Mouse (Mus musculus) stomach, embryonic 14.5 days (tissue): ENCODE data around the gene Bax. TPM values are rescaled to one million over a fixed set of nuclear protein-coding genes. Genes with fewer than 3 reads are reported as not detected.
A peak's percentile ranks its signal among the peaks of the same experiment; 100 is the strongest.

Experiments
- ATAC-seq: fragments of 200-750 bp; cut with Nextera tagmentation; 2 replicates; pipeline ENCODE4 v1.8.0; 2017; ENCODE audit warnings: low read depth, moderate TSS enrichment; ENCODE audit not compliant: insufficient number of reproducible peaks, insufficient read depth, low FRiP score
- H3K27ac ChIP-seq: fragments of 300-500 bp; sonication (generic); 2 replicates; pipeline ENCODE4 v1.5.1; 2014; ENCODE audit warnings: mild to moderate bottlenecking, low read length, moderate library complexity, mixed read lengths
- H3K27me3 ChIP-seq: fragments of 300-500 bp; sonication (generic); 2 replicates; pipeline ENCODE4 v1.6.1; 2014; ENCODE audit warnings: low read length, control low read depth, mixed read lengths; ENCODE audit not compliant: control insufficient read depth, insufficient read depth
- H3K36me3 ChIP-seq: fragments of 300-500 bp; sonication (generic); 2 replicates; pipeline ENCODE4 v1.6.1; 2014; ENCODE audit warnings: mild to moderate bottlenecking, control low read depth, low read length, moderate library complexity, mixed read lengths; ENCODE audit not compliant: control insufficient read depth, insufficient read depth
- H3K4me1 ChIP-seq: fragments of 300-500 bp; sonication (generic); 2 replicates; pipeline ENCODE4 v1.6.1; 2014; ENCODE audit warnings: low read length, control low read depth, mixed read lengths; ENCODE audit not compliant: control insufficient read depth, insufficient read depth
- H3K4me2 ChIP-seq: fragments of 300-500 bp; sonication (generic); replicated peaks from 2 replicates; pipeline ENCODE4 v1.6.1; 2014; ENCODE audit warnings: low read depth, low read length, control low read depth
- H3K4me3 ChIP-seq: fragments of 300-500 bp; sonication (generic); 2 replicates; pipeline ENCODE4 v1.5.1; 2014; ENCODE audit warnings: low read depth, low read length, control low read depth
- H3K9ac ChIP-seq: fragments of 300-500 bp; sonication (generic); replicated peaks from 2 replicates; pipeline ENCODE4 v1.6.1; 2014; ENCODE audit warnings: low read depth, mild to moderate bottlenecking, control low read depth, low read length, moderate library complexity, mixed read lengths
- H3K9me3 ChIP-seq: fragments of 300-500 bp; sonication (generic); 2 replicates; pipeline ENCODE4 v1.6.1; 2016; ENCODE audit warnings: low read depth, low read length, control low read depth; ENCODE audit not compliant: control insufficient read depth
- WGBS: fragments of 180-500 bp; shearing (Covaris S2); extraction: QIAGEN DNeasy Blood & Tissue Kit; methylation state at CpG from one replicate; pipeline ENCODE4 v1.1.7; 2014; 5-methylcytosine and 5-hydroxymethylcytosine counted together
- polyA plus RNA-seq: library from polyadenylated mRNA; unstranded; fragments of >200 nt; fragmentation: Nextera tagmentation; extraction: Ambion mirVana; gene quantifications from 2 replicates; pipeline ENCODE4 v1.2.1, GENCODE M21; 2014

Bax gene
- polyA plus RNA-seq, 1 experiment from 2014 or later = 67.1 TPM

GRCm38 (mm10) chr7:45498427-45498826 is 31.7 kb upstream of the Bax start:
- Histone ChIP-seq H3K27ac (no peak overlapping the region), H3K4me1 (no peaks in the 10 kb centered on the region), H3K9ac (no peak overlapping the region), H3K4me3 (no peak overlapping the region), H3K36me3 (peaks cover 69% of the 10 kb centered on the region), H3K4me2 (no peak overlapping the region), H3K27me3 (no peaks in the 10 kb centered on the region), H3K9me3 (no peaks in the 10 kb centered on the region)
- no peak for ATAC-seq
- WGBS = 95% methylated on average over 6 of the region's 6 CpGs

GRCm38 (mm10) chr7:45494548-45494947 is 27.9 kb upstream of the Bax start:
- ATAC-seq = no peak
- 86% methylated on average over 9 of the region's 9 CpGs for WGBS
- Histone ChIP-seq H3K9ac (no peak overlapping the region), H3K9me3 (no peaks in the 10 kb centered on the region), H3K4me2 (no peak overlapping the region), H3K27me3 (no peaks in the 10 kb centered on the region), H3K36me3 (peaks cover 65% of the 10 kb centered on the region), H3K4me1 (peaks cover 8% of the 10 kb centered on the region; the same call in 1 of the 2 replicates), H3K4me3 (no peak overlapping the region), H3K27ac (no peak overlapping the region)

GRCm38 (mm10) chr7:45492951-45493350 is 26.3 kb upstream of the Bax start:
- H3K9ac ChIP-seq = no peak overlapping the region
- no peaks in the 10 kb centered on the region for H3K27me3 ChIP-seq
- WGBS = 95% methylated on average over 5 of the region's 5 CpGs
- peaks cover 11% of the 10 kb centered on the region; the same call in 1 of the 2 replicates for H3K4me1 ChIP-seq
- H3K9me3 ChIP-seq = no peaks in the 10 kb centered on the region
- H3K27ac ChIP-seq = no peak overlapping the region
- ATAC-seq = no peak
- no peak overlapping the region for H3K4me2 ChIP-seq
- no peak overlapping the region for H3K4me3 ChIP-seq
- H3K36me3 ChIP-seq = peaks cover 56% of the 10 kb centered on the region

DNA sequence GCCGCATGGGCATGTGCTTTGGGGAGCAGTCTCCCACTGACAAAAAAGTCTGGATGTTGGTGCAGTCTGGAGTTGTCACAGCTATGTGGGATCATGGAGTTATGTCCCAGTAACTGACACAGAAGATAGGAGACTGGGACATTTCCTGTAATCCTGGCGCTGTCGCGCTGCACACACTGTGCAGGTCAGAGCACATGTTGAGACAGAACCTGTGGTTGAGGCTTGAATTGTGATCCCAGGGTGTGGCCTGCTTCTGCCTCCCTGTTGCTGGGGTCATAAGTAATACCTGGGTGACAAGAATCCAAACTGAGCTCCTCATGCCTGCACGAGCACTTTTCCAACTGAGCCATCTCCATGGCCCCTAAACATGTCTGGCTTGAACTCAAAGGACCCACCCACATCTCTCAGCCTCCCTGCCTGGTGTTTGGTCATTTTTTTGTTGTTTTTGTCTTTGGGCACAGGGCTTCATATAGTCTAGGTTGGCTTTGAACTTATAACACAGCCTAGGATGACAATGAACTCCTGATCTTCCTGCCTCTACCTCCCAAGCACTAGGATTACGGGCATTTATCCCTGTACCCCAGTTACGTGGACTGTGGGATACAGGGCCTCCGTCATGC is 25.6 kb upstream of the Bax start:
- peaks cover 51% of the 10 kb centered on the region for H3K36me3 ChIP-seq
- WGBS = 92% methylated on average over 8 of the region's 8 CpGs

DNA sequence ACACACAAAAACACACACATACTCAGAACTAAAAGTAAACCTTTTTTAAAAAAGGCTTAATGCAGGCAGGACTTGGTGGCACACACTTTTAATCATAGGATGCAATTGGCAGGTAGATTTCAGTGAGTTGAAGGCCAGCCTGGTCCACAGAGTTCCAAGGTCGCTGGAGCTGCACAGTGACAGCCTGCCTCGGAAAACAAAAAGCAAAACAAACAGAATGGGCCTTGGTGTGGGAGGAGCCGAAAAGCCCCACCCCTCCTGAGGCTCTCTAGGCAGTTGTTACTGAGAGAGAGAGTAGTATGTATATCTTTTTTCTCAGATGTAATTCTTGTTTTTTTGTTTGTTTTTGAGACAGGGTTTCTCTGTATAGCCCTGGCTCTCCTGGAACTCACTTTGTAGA is 24.6 kb upstream of the Bax start:
- 18% methylated on average over 3 of the region's 3 CpGs for WGBS
- H3K9me3 ChIP-seq = no peaks in the 10 kb centered on the region
- no peak overlapping the region for H3K9ac ChIP-seq
- ATAC-seq = peak; percentile 71; the same call in 1 of the 2 replicates
- H3K36me3 ChIP-seq = peaks cover 40% of the 10 kb centered on the region
- no peak overlapping the region for H3K4me3 ChIP-seq
- peak overlapping the region; percentile 33; the same call in 1 of the 2 replicates for H3K27ac ChIP-seq
- H3K4me2 ChIP-seq = 0 out of 2 replicates have a peak overlapping the region, but pooled peaks have one; percentile 12
- no peaks in the 10 kb centered on the region for H3K27me3 ChIP-seq
- peaks cover 11% of the 10 kb centered on the region; the same call in 1 of the 2 replicates for H3K4me1 ChIP-seq

More for the DNA sequence above, 25.6 kb upstream of the Bax start:
- H3K9me3 ChIP-seq = no peaks in the 10 kb centered on the region
- no peak overlapping the region for H3K4me2 ChIP-seq
- H3K27me3 ChIP-seq = no peaks in the 10 kb centered on the region
- H3K4me3 ChIP-seq = no peak overlapping the region
- ATAC-seq = no peak
- H3K9ac ChIP-seq = no peak overlapping the region
- H3K4me1 ChIP-seq = peaks cover 11% of the 10 kb centered on the region; the same call in 1 of the 2 replicates
- no peak overlapping the region for H3K27ac ChIP-seq

DNA sequence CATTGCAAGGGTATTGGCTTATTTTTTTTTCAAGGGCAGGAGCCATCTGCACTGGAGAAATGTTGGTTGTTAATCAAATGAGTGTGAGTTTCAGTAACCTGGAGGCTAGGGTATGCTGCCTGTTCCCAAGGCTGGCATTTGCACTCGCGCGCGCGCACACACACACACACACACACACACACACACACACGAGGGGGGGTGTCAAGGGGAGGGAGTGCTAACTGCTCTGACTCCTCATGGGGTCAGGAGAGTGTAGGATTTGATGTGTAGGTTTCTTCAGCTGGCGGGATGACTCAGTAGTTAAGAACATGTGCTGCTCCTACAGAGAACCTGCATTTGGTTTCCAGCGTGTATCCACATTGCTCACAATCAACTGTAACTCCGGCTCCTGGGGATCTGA is 24.1 kb upstream of the Bax start:
- Histone ChIP-seq H3K36me3 (peaks cover 36% of the 10 kb centered on the region), H3K27me3 (no peaks in the 10 kb centered on the region), H3K4me3 (no peak overlapping the region), H3K27ac (peak overlapping the region; percentile 33; the same call in 1 of the 2 replicates), H3K4me1 (peaks cover 11% of the 10 kb centered on the region; the same call in 1 of the 2 replicates), H3K4me2 (0 out of 2 replicates have a peak overlapping the region, but pooled peaks have one; percentile 12), H3K9ac (no peak overlapping the region), H3K9me3 (no peaks in the 10 kb centered on the region)
- 31% methylated on average over 9 of the region's 9 CpGs for WGBS
- no peak for ATAC-seq

DNA sequence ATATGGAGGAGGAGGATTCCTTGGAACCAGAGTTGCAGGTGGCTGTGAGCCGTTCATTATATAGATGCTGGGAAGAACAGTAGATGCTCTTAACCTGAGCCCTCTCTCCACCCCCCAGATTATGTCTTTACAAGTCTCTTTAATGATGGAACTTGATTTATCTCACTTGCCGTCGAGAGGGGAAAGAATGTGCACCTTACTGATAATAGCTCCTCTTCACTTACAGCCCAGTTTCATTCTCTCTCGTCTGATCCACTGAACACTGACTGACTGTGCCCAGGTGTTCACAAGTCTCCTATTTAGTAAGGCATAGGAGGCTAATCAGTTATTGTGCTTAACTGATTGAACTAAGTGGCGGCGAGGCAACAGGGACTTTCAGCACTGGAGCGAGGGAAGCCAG is 22.9 kb upstream of the Bax start:
- no peaks in the 10 kb centered on the region for H3K27me3 ChIP-seq
- ATAC-seq = no peak
- 60% methylated on average over 7 of the region's 7 CpGs for WGBS
- no peaks in the 10 kb centered on the region for H3K9me3 ChIP-seq
- no peak overlapping the region for H3K4me3 ChIP-seq
- H3K36me3 ChIP-seq = peaks cover 24% of the 10 kb centered on the region
- H3K4me2 ChIP-seq = no peak overlapping the region
- H3K4me1 ChIP-seq = peaks cover 11% of the 10 kb centered on the region; the same call in 1 of the 2 replicates
- H3K9ac ChIP-seq = no peak overlapping the region
- no peak overlapping the region for H3K27ac ChIP-seq

DNA sequence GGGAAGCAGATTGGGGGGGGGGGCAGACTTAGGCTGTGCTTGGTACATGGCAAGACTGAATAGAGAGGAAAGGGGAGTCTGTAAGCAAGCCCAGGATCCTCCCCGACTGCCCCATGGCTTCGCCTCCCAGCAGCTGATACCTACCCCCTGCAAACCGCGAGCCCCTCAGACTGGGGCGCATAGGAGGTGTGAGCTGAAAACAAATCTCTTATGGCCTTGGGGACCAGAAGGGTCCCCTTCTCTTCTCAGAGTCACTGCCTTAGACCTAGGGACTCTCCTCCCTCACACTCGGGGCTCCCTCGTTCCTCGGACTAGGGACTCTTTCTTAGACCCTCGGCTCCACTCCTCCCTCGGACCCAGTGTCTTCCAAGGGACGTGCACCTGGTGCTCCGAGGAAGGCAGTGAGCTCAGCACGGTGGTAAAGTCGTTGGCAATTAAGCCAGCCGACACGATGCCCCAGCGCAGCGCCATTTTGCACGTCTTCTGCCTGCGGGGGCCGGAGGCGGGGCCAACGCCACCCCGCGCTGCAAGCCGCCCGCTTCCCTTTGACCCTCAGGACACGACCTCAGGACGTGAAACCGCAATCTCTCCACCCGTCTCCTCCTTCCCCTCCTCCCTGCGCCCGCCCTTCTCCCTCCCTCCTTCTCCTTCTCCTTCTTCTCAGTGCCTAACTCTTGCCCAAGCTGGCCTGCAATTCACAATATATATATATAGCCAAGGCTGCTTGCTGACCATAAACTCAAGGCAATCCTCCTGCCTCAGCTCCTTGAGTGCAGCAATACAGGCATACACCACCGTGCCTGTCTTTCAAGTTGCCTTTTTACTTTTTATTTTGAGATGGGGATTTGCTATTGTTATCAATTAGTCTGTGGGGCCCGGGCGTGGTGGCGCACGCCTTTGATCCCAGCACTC is 21.9 kb upstream of the Bax start, which contains the start of gene Dhdh:
Gene Dhdh (minus strand): TSS at position 513 of the 912 bp plus-strand sequence.
- peaks cover 14% of the 10 kb centered on the region for H3K36me3 ChIP-seq
- peak within 1 kb of the TSS; percentile 46; the same call in 1 of the 2 replicates for H3K9ac ChIP-seq
- H3K4me2 ChIP-seq = peak within 1 kb of the TSS; percentile 58
- WGBS = 8% methylated on average over 38 of the region's 38 CpGs
- ATAC-seq = no peak
- 0 out of 2 replicates have a peak within 1 kb of the TSS, but pooled peaks have one; percentile 55 for H3K27ac ChIP-seq
- no peaks in the 10 kb centered on the region for H3K9me3 ChIP-seq
- H3K4me3 ChIP-seq = peak within 1 kb of the TSS; percentile 38
- H3K27me3 ChIP-seq = no peaks in the 10 kb centered on the region
- H3K4me1 ChIP-seq = peaks cover 11% of the 10 kb centered on the region; the same call in 1 of the 2 replicates
